8 mouse cellular contexts compared by ENCODE assay signal in genomic region chr11:3201326-3202230, GRCm38 (mm10). TPM values are rescaled to one million over a fixed set of nuclear protein-coding genes. Genes with fewer than 3 reads are reported as not detected.
DNase-seq lines count a peak whose midpoint lies in the region; ATAC-seq and TF ChIP-seq lines count a peak whose summit lies in the region.

No protein-coding gene starts in this region.

- TF ChIP-seq RAD21 in MEL (IDR thresholded peaks at IDR 0.05; ENCODE audit: low read depth, low read length): no peak

- H3K36me3 ChIP-seq in heart, adult 2 months (ENCODE audit: control insufficient read depth, insufficient read depth, low read length): peaks cover 2% of the 10 kb centered on the region; the same call in 1 of the 2 replicates
- H3K36me3 ChIP-seq in MEL (ENCODE audit: control insufficient read depth in 1 of 2, insufficient read depth in 2 of 2, low read length in 2 of 2): peaks cover 6 to 26% of the 10 kb centered on the region in 2 experiments
- H3K36me3 ChIP-seq in embryonic facial prominence, embryonic 13.5 days: peaks cover 21% of the 10 kb centered on the region
- H3K36me3 ChIP-seq in hindbrain, embryonic 15.5 days: peaks cover 9% of the 10 kb centered on the region; the same call in 1 of the 2 replicates
- H3K36me3 ChIP-seq in lung, embryonic 16.5 days (ENCODE audit: control insufficient read depth, insufficient read depth, low read length): peaks cover 2% of the 10 kb centered on the region; the same call in 1 of the 2 replicates
- H3K36me3 ChIP-seq in stomach, embryonic 15.5 days: peaks cover 14% of the 10 kb centered on the region; the same call in 1 of the 2 replicates

- H3K9ac ChIP-seq in heart, adult 2 months (ENCODE audit: low read depth, low read length): peak overlapping the region; percentile 87
- H3K9ac ChIP-seq in MEL (ENCODE audit: control insufficient read depth, low read depth, low read length, poor library complexity, severe bottlenecking): peak overlapping the region; percentile 83
- H3K9ac ChIP-seq in embryonic facial prominence, embryonic 13.5 days: peak overlapping the region; percentile 8
- H3K9ac ChIP-seq in hindbrain, embryonic 15.5 days: no peak overlapping the region
- H3K9ac ChIP-seq in lung, embryonic 16.5 days (ENCODE audit: low read length): peak overlapping the region; percentile 41
- H3K9ac ChIP-seq in stomach, embryonic 15.5 days: no peak overlapping the region

- DNase-seq in heart, adult 2 months: peak; percentile 8 to 21
- DNase-seq in heart, postnatal 36 days: no peak
- DNase-seq in MEL (ENCODE audit: low read depth, low spot score): peak; percentile 95
- no peak for DNase-seq in layer of hippocampus, adult 8-10 months (ENCODE audit: low spot score in 2 of 2)

- H3K9me3 ChIP-seq in MEL (replicated peaks; ENCODE audit: insufficient read depth, low read length): no peaks in the 10 kb centered on the region
- no peaks in the 10 kb centered on the region for H3K9me3 ChIP-seq in embryonic facial prominence, embryonic 13.5 days
- H3K9me3 ChIP-seq in hindbrain, embryonic 15.5 days: no peaks in the 10 kb centered on the region
- H3K9me3 ChIP-seq in lung, embryonic 16.5 days (ENCODE audit: control insufficient read depth, low read length): no peaks in the 10 kb centered on the region
- H3K9me3 ChIP-seq in stomach, embryonic 15.5 days: no peaks in the 10 kb centered on the region

- H3K4me2 ChIP-seq in embryonic facial prominence, embryonic 13.5 days: peak overlapping the region; percentile 32
- H3K4me2 ChIP-seq in hindbrain, embryonic 15.5 days: peak overlapping the region; percentile 31
- H3K4me2 ChIP-seq in lung, embryonic 16.5 days (ENCODE audit: low read depth, low read length): peak overlapping the region; percentile 25
- H3K4me2 ChIP-seq in stomach, embryonic 15.5 days: peak overlapping the region; percentile 0

- 0 out of 2 replicates have a peak, but pooled peaks cover 2% of the 10 kb centered on the region for H3K79me2 ChIP-seq in heart, adult 2 months (replicated peaks; ENCODE audit: control insufficient read depth, insufficient read depth, low read length)
- H3K79me2 ChIP-seq in MEL (ENCODE audit: control insufficient read depth, insufficient read depth, low read length, poor library complexity): peaks cover 39% of the 10 kb centered on the region

- peaks cover 2% of the 10 kb centered on the region for H3K4me1 ChIP-seq in heart, adult 2 months (ENCODE audit: control insufficient read depth, insufficient read depth, low read length)
- H3K4me1 ChIP-seq in MEL (ENCODE audit: control insufficient read depth in 1 of 2, insufficient read depth in 2 of 2, low read length in 2 of 2): peaks cover 7 to 14% of the 10 kb centered on the region in 2 experiments
- H3K4me1 ChIP-seq in embryonic facial prominence, embryonic 13.5 days: peaks cover 7% of the 10 kb centered on the region
- H3K4me1 ChIP-seq in hindbrain, embryonic 15.5 days (replicated peaks): peaks cover 9% of the 10 kb centered on the region; the same call in 1 of the 2 replicates
- H3K4me1 ChIP-seq in lung, embryonic 16.5 days (replicated peaks; ENCODE audit: control insufficient read depth, insufficient read depth, low read length): no peaks in the 10 kb centered on the region; the same call in 1 of the 2 replicates
- no peaks in the 10 kb centered on the region for H3K4me1 ChIP-seq in stomach, embryonic 15.5 days

- no peak for ATAC-seq in embryonic facial prominence, embryonic 13.5 days (ENCODE audit: insufficient number of reproducible peaks, insufficient read depth, low FRiP score, low TSS enrichment, low read depth)
- no peak for ATAC-seq in hindbrain, embryonic 15.5 days (ENCODE audit: low FRiP score, low read depth)
- ATAC-seq in lung, embryonic 16.5 days (ENCODE audit: low read depth): no peak
- ATAC-seq in stomach, embryonic 15.5 days (ENCODE audit: insufficient read depth, low FRiP score, low read depth): no peak

- TF ChIP-seq CTCF in heart, adult 2 months (IDR thresholded peaks at IDR 0.05): no peak
- TF ChIP-seq CTCF in MEL (IDR thresholded peaks at IDR 0.05 in 2 of 3, conservative IDR thresholded peaks at IDR 0.05 in 1 of 3; ENCODE audit: control insufficient read depth in 1 of 3, insufficient read depth in 1 of 3, low read depth in 2 of 3, low read length in 3 of 3, poor library complexity in 1 of 3, severe bottlenecking in 1 of 3): no peak

- no peak for TF ChIP-seq POLR2A in heart, adult 2 months (IDR thresholded peaks at IDR 0.05; ENCODE audit: insufficient read depth, low read depth, low read length)
- TF ChIP-seq POLR2A in MEL (IDR thresholded peaks at IDR 0.05; ENCODE audit: control insufficient read depth in 1 of 2, insufficient read depth in 1 of 2, low read depth in 1 of 2, low read length in 2 of 2, poor library complexity in 1 of 2): no peak

- TF ChIP-seq EP300 in heart, adult 2 months (IDR thresholded peaks at IDR 0.05; ENCODE audit: insufficient read depth, low read depth, low read length): no peak
- no peak for TF ChIP-seq EP300 in MEL (IDR thresholded peaks at IDR 0.05; ENCODE audit: low read depth in 1 of 2, low read length in 2 of 2)

- intact Hi-C loops in heart, adult 2 months (cut with DNase I): loop anchor here (5.0 kb wide), 3 partner anchors 66 to 711 kb away; partner anchors contain the start of genes Drg1 and Slc35e4
- intact Hi-C loops in heart, postnatal 36 days (cut with DNase I): no loop called here

- 4% methylated on average over 16 of the region's 16 CpGs for WGBS in heart, adult 2 months
- WGBS in embryonic facial prominence, embryonic 13.5 days: 5% methylated on average over 16 of the region's 16 CpGs
- 9% methylated on average over 16 of the region's 16 CpGs for WGBS in hindbrain, embryonic 15.5 days
- WGBS in lung, embryonic 16.5 days: 5% methylated on average over 16 of the region's 16 CpGs
- WGBS in stomach, embryonic 15.5 days: 5% methylated on average over 16 of the region's 16 CpGs

- peak overlapping the region; percentile 61 for H3K27ac ChIP-seq in heart, adult 2 months
- peak overlapping the region; percentile 88 for H3K27ac ChIP-seq in MEL (ENCODE audit: control insufficient read depth, low read depth, low read length)
- H3K27ac ChIP-seq in embryonic facial prominence, embryonic 13.5 days: no peak overlapping the region
- peak overlapping the region; percentile 74 for H3K27ac ChIP-seq in hindbrain, embryonic 15.5 days (replicated peaks)
- H3K27ac ChIP-seq in lung, embryonic 16.5 days (ENCODE audit: low read length): 0 out of 2 replicates have a peak overlapping the region, but pooled peaks have one; percentile 0
- no peak overlapping the region for H3K27ac ChIP-seq in stomach, embryonic 15.5 days

- H3K27me3 ChIP-seq in heart, adult 2 months (ENCODE audit: control insufficient read depth, insufficient read depth, low read length): no peaks in the 10 kb centered on the region
- no peaks in the 10 kb centered on the region for H3K27me3 ChIP-seq in MEL (ENCODE audit: control insufficient read depth in 1 of 2, insufficient read depth in 2 of 2, low read length in 2 of 2)
- no peaks in the 10 kb centered on the region for H3K27me3 ChIP-seq in embryonic facial prominence, embryonic 13.5 days
- no peaks in the 10 kb centered on the region for H3K27me3 ChIP-seq in hindbrain, embryonic 15.5 days
- no peaks in the 10 kb centered on the region for H3K27me3 ChIP-seq in lung, embryonic 16.5 days (ENCODE audit: control insufficient read depth, insufficient read depth, low read depth, low read length)
- H3K27me3 ChIP-seq in stomach, embryonic 15.5 days (replicated peaks): no peaks in the 10 kb centered on the region

- peak overlapping the region; percentile 14 for H3K4me3 ChIP-seq in heart, adult 2 months
- peak overlapping the region; percentile 39 to 72 for H3K4me3 ChIP-seq in MEL (ENCODE audit: control insufficient read depth in 1 of 2, insufficient read depth in 1 of 2, low read depth in 2 of 2, low read length in 2 of 2)
- H3K4me3 ChIP-seq in embryonic facial prominence, embryonic 13.5 days: peak overlapping the region; percentile 43
- H3K4me3 ChIP-seq in hindbrain, embryonic 15.5 days: peak overlapping the region; percentile 39
- peak overlapping the region; percentile 48 for H3K4me3 ChIP-seq in lung, embryonic 16.5 days (ENCODE audit: low read length)
- H3K4me3 ChIP-seq in stomach, embryonic 15.5 days (replicated peaks): peak overlapping the region; percentile 42

TF ChIP-seq in MEL, 35 proteins besides CTCF, POLR2A, EP300 and RAD21:
- TF ChIP-seq USF2 (IDR thresholded peaks at IDR 0.05; ENCODE audit: borderline replicate concordance in 1 of 2, insufficient read depth in 1 of 2, low read depth in 1 of 2, low read length in 2 of 2) (no peak), USF1 (IDR thresholded peaks at IDR 0.05; ENCODE audit: low read depth, low read length) (no peak), TAL1 (IDR thresholded peaks at IDR 0.05; ENCODE audit: low read length) (no peak)
TF ChIP-seq in MEL: peak in this region for 0.

RNA-seq across cellular contexts. Expression of gene Eif4enif1, which starts 0.6 kb away (rescaled TPM):
- total RNA-seq in heart, adult 2 months (2021): 10 to 100 TPM; 36.4 to 43.6 TPM
- polyA plus RNA-seq in heart, adult 2 months (2012; rRNA removed): 29.6 and 44.3 TPM in 2 replicates
- total RNA-seq in heart, postnatal 36 days (2021): 10 to 100 TPM; 37.9 to 41.4 TPM
- total RNA-seq in MEL (2012; rRNA removed): 42.8 and 59.6 TPM in 2 replicates
- polyA plus RNA-seq in MEL (2012; ENCODE audit: insufficient read depth in 1 of 2, insufficient read length in 2 of 2, low read depth in 1 of 2, low replicate concordance in 2 of 2, missing spikeins in 1 of 2): 100 to 1,000 TPM; 103 to 235 TPM
- polyA plus RNA-seq in embryonic facial prominence, embryonic 13.5 days (2015; fragmentation: Nextera tagmentation; extraction: Ambion mirVana): 59.4 and 70.6 TPM in 2 replicates
- 53.5 and 58.9 TPM in 2 replicates for polyA plus RNA-seq in hindbrain, embryonic 15.5 days (2015; fragmentation: Nextera tagmentation; extraction: Ambion mirVana)
- 34.8 and 37.5 TPM in 2 replicates for polyA plus RNA-seq in lung, embryonic 16.5 days (2015; fragmentation: Nextera tagmentation; extraction: Ambion mirVana)
- polyA plus RNA-seq in stomach, embryonic 15.5 days (2015; fragmentation: Nextera tagmentation; extraction: Ambion mirVana): 44.9 and 55.7 TPM in 2 replicates
- total RNA-seq in layer of hippocampus, adult 8-10 months (2022): 10 to 100 TPM; 65.3 to 75.5 (median 69.9) TPM

RNA-seq across cellular contexts. Expression of gene Sfi1, which starts 8.3 kb away (rescaled TPM):
- 10 to 100 TPM; 17.3 to 17.4 TPM for total RNA-seq in heart, adult 2 months (2021)
- 11.3 and 13.0 TPM in 2 replicates for polyA plus RNA-seq in heart, adult 2 months (2012; rRNA removed)
- 10 to 100 TPM; 17.6 to 17.8 TPM for total RNA-seq in heart, postnatal 36 days (2021)
- total RNA-seq in MEL (2012; rRNA removed): 49.8 and 50.8 TPM in 2 replicates
- 100 to 1,000 TPM in 1 of 2 experiments, 10 to 100 TPM in 1; 83.6 to 180 TPM for polyA plus RNA-seq in MEL (2012; ENCODE audit: insufficient read depth in 1 of 2, insufficient read length in 2 of 2, low read depth in 1 of 2, low replicate concordance in 2 of 2, missing spikeins in 1 of 2)
- 17.2 and 19.3 TPM in 2 replicates for polyA plus RNA-seq in embryonic facial prominence, embryonic 13.5 days (2015; fragmentation: Nextera tagmentation; extraction: Ambion mirVana)
- polyA plus RNA-seq in hindbrain, embryonic 15.5 days (2015; fragmentation: Nextera tagmentation; extraction: Ambion mirVana): 16.9 and 17.2 TPM in 2 replicates
- polyA plus RNA-seq in lung, embryonic 16.5 days (2015; fragmentation: Nextera tagmentation; extraction: Ambion mirVana): 13.7 and 15.8 TPM in 2 replicates
- polyA plus RNA-seq in stomach, embryonic 15.5 days (2015; fragmentation: Nextera tagmentation; extraction: Ambion mirVana): 14.4 and 16.4 TPM in 2 replicates
- total RNA-seq in layer of hippocampus, adult 8-10 months (2022): 100 to 1,000 TPM in 1 of 4 experiments, 10 to 100 TPM in 3; 78.7 to 104 (median 90.0) TPM

Comparison
In these comparisons a context has a peak if more than half of its experiments do, and no peak if none do; other contexts are left out.
1. DNase-seq: peak in heart, adult 2 months (2 of 2) and MEL (single experiment); none in heart, postnatal 36 days (0 of 2) and layer of hippocampus, adult 8-10 months (0 of 2).
2. H3K27ac ChIP-seq: peak in heart, adult 2 months (single experiment), MEL (single experiment), hindbrain, embryonic 15.5 days (single experiment) and lung, embryonic 16.5 days (single experiment); none in embryonic facial prominence, embryonic 13.5 days (single experiment) and stomach, embryonic 15.5 days (single experiment).
3. H3K9ac ChIP-seq: peak in heart, adult 2 months (single experiment), MEL (single experiment), embryonic facial prominence, embryonic 13.5 days (single experiment) and lung, embryonic 16.5 days (single experiment); none in hindbrain, embryonic 15.5 days (single experiment) and stomach, embryonic 15.5 days (single experiment).
4. Peak in every context shown above with its lines, with median percentiles within 50 percentile points of each other: H3K4me3 ChIP-seq and H3K4me2 ChIP-seq.